Mouse (Mus musculus) liver, embryonic 13.5 days (tissue): ENCODE measurements at regions not wholly inside any gene's neighbourhood (a gene's known extent, or its start where the extent isn't known, plus 50 kb on each side); places are given as distances from the start of the nearest gene placed in this dataset.

Experiments
- ATAC-seq: fragments of 200-750 bp; cut with Nextera tagmentation; 2 replicates; pipeline ENCODE4 v1.8.0; 2017; ENCODE audit warnings: low read depth, mild to moderate bottlenecking, moderate number of reproducible peaks, moderate library complexity
- DNase-seq: peaks from one replicate; pipeline ENCODE4 v3.0.0; 2022
- H3K27ac ChIP-seq: fragments of 300-500 bp; sonication (generic); 2 replicates; pipeline ENCODE4 v1.5.1; 2015; ENCODE audit warnings: moderate library complexity, mild to moderate bottlenecking, inconsistent platforms
- H3K27me3 ChIP-seq: fragments of 300-500 bp; sonication (generic); 2 replicates; pipeline ENCODE4 v1.6.1; 2015; ENCODE audit warnings: mild to moderate bottlenecking, inconsistent platforms
- H3K36me3 ChIP-seq: fragments of 300-500 bp; sonication (generic); 2 replicates; pipeline ENCODE4 v1.6.1; 2015; ENCODE audit warnings: mild to moderate bottlenecking, inconsistent platforms
- H3K4me1 ChIP-seq: fragments of 300-500 bp; sonication (generic); replicated peaks from 2 replicates; pipeline ENCODE4 v1.6.1; 2015; ENCODE audit warnings: inconsistent platforms
- H3K4me2 ChIP-seq: fragments of 300-500 bp; sonication (generic); 2 replicates; pipeline ENCODE4 v1.6.1; 2015; ENCODE audit warnings: inconsistent platforms, mild to moderate bottlenecking, moderate library complexity
- H3K4me3 ChIP-seq: fragments of 300-500 bp; sonication (generic); replicated peaks from 2 replicates; pipeline ENCODE4 v1.5.1; 2015; ENCODE audit warnings: mild to moderate bottlenecking, inconsistent platforms
- H3K9ac ChIP-seq: fragments of 300-500 bp; sonication (generic); 2 replicates; pipeline ENCODE4 v1.6.1; 2015; ENCODE audit warnings: mild to moderate bottlenecking, inconsistent platforms
- H3K9me3 ChIP-seq: fragments of 300-500 bp; sonication (generic); replicated peaks from 2 replicates; pipeline ENCODE4 v1.6.1; 2016; ENCODE audit warnings: inconsistent platforms
- WGBS: fragments of 180-500 bp; shearing (Covaris S2); methylation state at CpG from one replicate; pipeline ENCODE4 v1.1.7; 2015; ENCODE audit not compliant: insufficient replicate concordance; 5-methylcytosine and 5-hydroxymethylcytosine counted together

GRCm38 (mm10) chr8:67143479-67143878 lies 283.5 kb downstream of the Naf1 start:
- 46% methylated on average over 4 of the region's 4 CpGs for WGBS
- Histone ChIP-seq H3K36me3 (no peaks in the 10 kb centered on the region), H3K27ac (no peak overlapping the region), H3K9ac (no peak overlapping the region), H3K9me3 (no peaks in the 10 kb centered on the region), H3K27me3 (no peaks in the 10 kb centered on the region), H3K4me3 (no peak overlapping the region), H3K4me2 (no peak overlapping the region), H3K4me1 (no peaks in the 10 kb centered on the region)
- no peak for DNase-seq
- no peak for ATAC-seq

GRCm38 (mm10) chr8:67181741-67182140 lies 321.7 kb downstream of the Naf1 start:
- H3K36me3 ChIP-seq: no peaks in the 10 kb centered on the region
- 61% methylated on average over 5 of the region's 5 CpGs for whole genome bisulfite sequencing
- ATAC-seq (no peak), DNase-seq (no peak)
- no peaks in the 10 kb centered on the region for H3K4me1 ChIP-seq
- H3K27ac ChIP-seq: no peak overlapping the region
- no peak overlapping the region for H3K4me3 ChIP-seq
- H3K9me3 ChIP-seq: no peaks in the 10 kb centered on the region
- no peak overlapping the region for H3K9ac ChIP-seq
- H3K27me3 ChIP-seq: no peaks in the 10 kb centered on the region
- no peak overlapping the region for H3K4me2 ChIP-seq

GRCm38 (mm10) chr8:67199213-67199612 lies 324.4 kb upstream of the Nat3 start:
- H3K27me3 ChIP-seq: no peaks in the 10 kb centered on the region
- H3K36me3 ChIP-seq: no peaks in the 10 kb centered on the region
- H3K9ac ChIP-seq: no peak overlapping the region
- DNase-seq: no peak
- no peak for ATAC-seq
- H3K4me3 ChIP-seq: no peak overlapping the region
- no peak overlapping the region for H3K27ac ChIP-seq
- H3K4me1 ChIP-seq: no peaks in the 10 kb centered on the region
- H3K9me3 ChIP-seq: no peaks in the 10 kb centered on the region
- H3K4me2 ChIP-seq: no peak overlapping the region

GRCm38 (mm10) chr8:67206064-67206463 lies 317.6 kb upstream of the Nat3 start:
- WGBS: 57% methylated on average over 1 of the region's 1 CpGs
- Histone ChIP-seq H3K36me3 (no peaks in the 10 kb centered on the region), H3K4me1 (no peaks in the 10 kb centered on the region), H3K9me3 (no peaks in the 10 kb centered on the region), H3K27ac (no peak overlapping the region), H3K9ac (no peak overlapping the region), H3K4me3 (no peak overlapping the region), H3K27me3 (no peaks in the 10 kb centered on the region), H3K4me2 (no peak overlapping the region)
- ATAC-seq (no peak), DNase-seq (no peak)

GRCm38 (mm10) chr8:67231921-67232701 lies 291.5 kb upstream of the Nat3 start:
- Histone ChIP-seq H3K9ac (no peak overlapping the region), H3K4me1 (no peaks in the 10 kb centered on the region), H3K4me2 (no peak overlapping the region), H3K27me3 (no peaks in the 10 kb centered on the region), H3K9me3 (no peaks in the 10 kb centered on the region), H3K27ac (no peak overlapping the region), H3K36me3 (no peaks in the 10 kb centered on the region), H3K4me3 (no peak overlapping the region)
- DNase-seq: no peak
- 43% methylated on average over 7 of the region's 7 CpGs for whole genome bisulfite sequencing
- ATAC-seq: peak; percentile 79

GRCm38 (mm10) chr8:67238934-67239333 lies 284.7 kb upstream of the Nat3 start:
- H3K27me3 ChIP-seq: no peaks in the 10 kb centered on the region
- H3K9ac ChIP-seq: no peak overlapping the region
- no peak overlapping the region for H3K4me3 ChIP-seq
- ATAC-seq (no peak), DNase-seq (no peak)
- no peak overlapping the region for H3K27ac ChIP-seq
- no peaks in the 10 kb centered on the region for H3K36me3 ChIP-seq
- 70% methylated on average over 1 of the region's 1 CpGs for WGBS
- no peak overlapping the region for H3K4me2 ChIP-seq
- no peaks in the 10 kb centered on the region for H3K4me1 ChIP-seq
- H3K9me3 ChIP-seq: no peaks in the 10 kb centered on the region

- H3K9me3 ChIP-seq: no peaks in the 10 kb centered on the region
- H3K27ac ChIP-seq: no peak overlapping the region
- H3K4me1 ChIP-seq: no peaks in the 10 kb centered on the region
- WGBS: 39% methylated on average over 6 of the region's 6 CpGs
- no peak overlapping the region for H3K9ac ChIP-seq
- no peak overlapping the region for H3K4me2 ChIP-seq
- no peaks in the 10 kb centered on the region for H3K36me3 ChIP-seq
- no peaks in the 10 kb centered on the region for H3K27me3 ChIP-seq
- H3K4me3 ChIP-seq: no peak overlapping the region
- ATAC-seq: no peak
- DNase-seq: no peak
Measured at GRCm38 (mm10) chr8:67278759-67279158, 244.9 kb upstream of the Nat3 start.

- no peak overlapping the region for H3K4me2 ChIP-seq
- H3K9ac ChIP-seq: no peak overlapping the region
- H3K27ac ChIP-seq: no peak overlapping the region
- H3K36me3 ChIP-seq: no peaks in the 10 kb centered on the region
- H3K4me3 ChIP-seq: no peak overlapping the region
- no peaks in the 10 kb centered on the region for H3K27me3 ChIP-seq
- DNase-seq (no peak), ATAC-seq (no peak)
- no peaks in the 10 kb centered on the region for H3K9me3 ChIP-seq
- H3K4me1 ChIP-seq: no peaks in the 10 kb centered on the region
Measured at GRCm38 (mm10) chr8:67279449-67279848, 244.2 kb upstream of the Nat3 start.

- Histone ChIP-seq H3K36me3 (no peaks in the 10 kb centered on the region), H3K4me3 (no peak overlapping the region), H3K27ac (no peak overlapping the region), H3K27me3 (no peaks in the 10 kb centered on the region), H3K9ac (no peak overlapping the region), H3K4me1 (no peaks in the 10 kb centered on the region), H3K4me2 (no peak overlapping the region), H3K9me3 (no peaks in the 10 kb centered on the region)
- DNase-seq (no peak), ATAC-seq (no peak)
- 58% methylated on average over 1 of the region's 1 CpGs for WGBS
Measured at GRCm38 (mm10) chr8:67310494-67310893, 213.2 kb upstream of the Nat3 start.

- no peak for DNase-seq
- 71% methylated on average over 1 of the region's 1 CpGs for WGBS
- no peak overlapping the region for H3K4me3 ChIP-seq
- H3K27ac ChIP-seq: no peak overlapping the region
- no peak overlapping the region for H3K9ac ChIP-seq
- no peaks in the 10 kb centered on the region; the same call in 1 of the 2 replicates for H3K9me3 ChIP-seq
- no peaks in the 10 kb centered on the region for H3K36me3 ChIP-seq
- no peaks in the 10 kb centered on the region for H3K4me1 ChIP-seq
- H3K27me3 ChIP-seq: no peaks in the 10 kb centered on the region
- H3K4me2 ChIP-seq: no peak overlapping the region
- ATAC-seq: no peak
Measured at GRCm38 (mm10) chr8:67317371-67317770, 206.3 kb upstream of the Nat3 start.

- Histone ChIP-seq H3K4me2 (no peak overlapping the region), H3K36me3 (no peaks in the 10 kb centered on the region)
- no peak for ATAC-seq
Measured at GRCm38 (mm10) chr8:67318675-67319074, 205.0 kb upstream of the Nat3 start.

GRCm38 (mm10) chr8:67320535-67320934 lies 203.1 kb upstream of the Nat3 start:
- ATAC-seq: no peak
- Histone ChIP-seq H3K4me1 (no peaks in the 10 kb centered on the region), H3K36me3 (no peaks in the 10 kb centered on the region), H3K4me3 (no peak overlapping the region), H3K9ac (no peak overlapping the region), H3K4me2 (no peak overlapping the region), H3K27ac (no peak overlapping the region), H3K27me3 (no peaks in the 10 kb centered on the region), H3K9me3 (no peaks in the 10 kb centered on the region; the same call in 1 of the 2 replicates)
- 78% methylated on average over 2 of the region's 2 CpGs for WGBS
- no peak for DNase-seq

More at GRCm38 (mm10) chr8:67318675-67319074, 205.0 kb upstream of the Nat3 start:
- H3K27me3 ChIP-seq: no peaks in the 10 kb centered on the region
- no peaks in the 10 kb centered on the region for H3K4me1 ChIP-seq
- no peak overlapping the region for H3K4me3 ChIP-seq
- H3K27ac ChIP-seq: no peak overlapping the region
- 69% methylated on average over 10 of the region's 10 CpGs for WGBS
- no peak overlapping the region for H3K9ac ChIP-seq
- H3K9me3 ChIP-seq: no peaks in the 10 kb centered on the region; the same call in 1 of the 2 replicates
- no peak for DNase-seq
